Mouse (Mus musculus) ES-E14 (cell line): ENCODE data around the gene Kifc3.

Experiments
- CHD2 ChIP-seq: IDR thresholded peaks from 2 replicates; pipeline ENCODE4 v1.6.1; 2014; ENCODE audit warnings: mild to moderate bottlenecking, low read depth, low read length, inconsistent platforms
- HCFC1 ChIP-seq: IDR thresholded peaks from 2 replicates; pipeline ENCODE4 v1.6.1; 2012; ENCODE audit warnings: low read length, inconsistent platforms, borderline replicate concordance; ENCODE audit not compliant: insufficient read depth
- MAFK ChIP-seq: IDR thresholded peaks from 2 replicates; pipeline ENCODE4 v1.6.1; 2014; ENCODE audit warnings: mild to moderate bottlenecking, low read depth, low read length, inconsistent platforms; ENCODE audit not compliant: insufficient read depth
- ZC3H11A ChIP-seq: IDR thresholded peaks from 2 replicates; pipeline ENCODE4 v1.6.1; 2012; ENCODE audit warnings: low read depth, mild to moderate bottlenecking, inconsistent platforms, low read length, borderline replicate concordance
- ZNF384 ChIP-seq: IDR thresholded peaks from 2 replicates; pipeline ENCODE4 v1.6.1; 2012; ENCODE audit warnings: low read depth, low read length, inconsistent platforms

GRCm38 (mm10) chr8:95178191-95178590 is 24.4 kb downstream of the Kifc3 start:
- TF ChIP-seq ZC3H11A (no peak), HCFC1 (no peak), CHD2 (no peak), MAFK (no peak), ZNF384 (no peak)
